Mouse (Mus musculus) macrophage (primary cell): Measurements from ENCODE around the gene Stc2. TPM values are rescaled to one million over a fixed set of nuclear protein-coding genes. Genes with fewer than 3 reads are reported as not detected.

Experiments
- H3K27ac ChIP-seq: fragments of 350-480 bp; formaldehyde crosslinking; 2 replicates; pipeline ENCODE4 v1.9.0; 2021
- H3K36me3 ChIP-seq: fragments of 350-480 bp; formaldehyde crosslinking; 2 replicates; pipeline ENCODE4 v1.9.0; 2021; ENCODE audit errors: inconsistent target
- H3K4me3 ChIP-seq: fragments of 350-480 bp; formaldehyde crosslinking; 2 replicates; pipeline ENCODE4 v1.9.0; 2021; ENCODE audit errors: inconsistent target
- H3K79me2 ChIP-seq: fragments of 350-480 bp; formaldehyde crosslinking; 2 replicates; pipeline ENCODE4 v1.9.0; 2021; ENCODE audit errors: inconsistent target
- WGBS: methylation state at CpG from one replicate; pipeline ENCODE4 v1.1.7; 2026; ENCODE audit warnings: inconsistent platforms; ENCODE audit not compliant: missing documents; 5-methylcytosine and 5-hydroxymethylcytosine counted together
- polyA plus RNA-seq: library from polyadenylated mRNA; stranded (reverse); fragments of 250-400 nt; gene quantifications from 3 replicates; pipeline ENCODE4 v1.2.4, GENCODE M21; 2018; ENCODE audit warnings: inconsistent platforms

The Stc2 gene
- polyA plus RNA-seq, 1 experiment from 2014 or later = not detected

DNA sequence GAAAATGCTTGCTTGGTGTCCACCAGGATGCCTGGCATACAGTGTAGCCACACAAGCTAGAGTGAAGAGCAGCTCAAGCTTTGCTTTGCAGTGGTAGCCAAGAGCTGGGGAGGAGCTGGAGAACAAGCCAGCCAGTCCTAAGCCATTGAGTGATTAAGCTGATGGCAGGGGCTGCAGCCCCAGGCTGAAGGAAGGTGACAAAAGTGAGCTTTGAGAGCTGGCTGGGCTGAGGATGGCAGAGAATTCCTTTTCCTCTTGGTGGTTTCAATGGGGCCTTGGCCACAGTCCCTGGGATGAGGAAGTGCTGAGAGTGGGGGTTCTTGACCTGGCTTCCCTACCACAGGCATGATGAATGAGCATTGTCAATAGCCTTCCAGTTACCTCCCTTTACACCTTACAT is 13.0 kb downstream of the Stc2 start:
- Histone ChIP-seq H3K27ac (no peak overlapping the region), H3K79me2 (no peaks in the 10 kb centered on the region), H3K36me3 (no peaks in the 10 kb centered on the region), H3K4me3 (no peak overlapping the region)

DNA sequence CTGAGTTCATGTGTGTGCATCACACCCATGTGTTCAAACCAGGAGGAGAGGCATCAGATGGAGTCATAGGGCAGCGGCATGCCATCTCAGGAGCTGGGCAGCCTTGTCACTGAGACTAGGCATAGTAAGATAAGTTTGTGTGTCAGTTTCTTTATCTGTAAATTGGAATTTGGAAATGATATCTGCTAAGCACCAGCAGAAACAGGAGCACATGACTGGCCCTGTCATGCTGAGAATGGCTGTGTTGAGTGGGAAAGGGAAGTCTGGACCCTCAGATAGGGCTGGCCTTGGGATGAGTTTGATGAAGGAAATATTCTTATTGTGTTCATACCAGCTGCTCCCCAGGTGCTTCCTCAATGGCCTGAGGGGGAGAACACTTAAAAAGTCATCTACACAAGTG is 14.1 kb downstream of the Stc2 start:
- no peaks in the 10 kb centered on the region for H3K79me2 ChIP-seq
- no peak overlapping the region for H3K4me3 ChIP-seq
- no peak overlapping the region for H3K27ac ChIP-seq
- no peaks in the 10 kb centered on the region for H3K36me3 ChIP-seq
- 90% methylated on average over 1 of the region's 1 CpGs for WGBS

GRCm38 (mm10) chr11:31354514-31354913 is 15.4 kb downstream of the Stc2 start:
- Histone ChIP-seq H3K27ac (no peak overlapping the region), H3K79me2 (no peaks in the 10 kb centered on the region), H3K4me3 (no peak overlapping the region), H3K36me3 (no peaks in the 10 kb centered on the region)
- WGBS = 93% methylated on average over 1 of the region's 1 CpGs

Other genes with a start within 250 kb of the Stc2 start
- gene Gm17332, start 187.6 kb downstream of the Stc2 start, polyA plus RNA-seq = not detected in 3 replicates